Mouse (Mus musculus) large intestine, adult 2 months (tissue): ENCODE measurements around the gene Rbpj. TPM values are rescaled to one million over a fixed set of nuclear protein-coding genes. Genes with fewer than 3 reads are reported as not detected.

Source experiments
- DNase-seq: peaks from one replicate; pipeline ENCODE4 v3.0.0-alpha.2; 2012; ENCODE audit warnings: low read depth, low spot score
- WGBS: fragments of 180-500 bp; shearing (Covaris S2); methylation state at CpG from one replicate; pipeline ENCODE4 v1.1.7; 2018; 5-methylcytosine and 5-hydroxymethylcytosine counted together
- polyA plus RNA-seq: library from polyadenylated mRNA; depleted of rRNA; stranded (reverse); fragments of >200 nt; gene quantifications from 2 replicates; pipeline ENCODE4 v1.2.3, GENCODE M21; 2012

Gene Rbpj
- polyA plus RNA-seq, 1 experiment = 6.5 TPM

DNA sequence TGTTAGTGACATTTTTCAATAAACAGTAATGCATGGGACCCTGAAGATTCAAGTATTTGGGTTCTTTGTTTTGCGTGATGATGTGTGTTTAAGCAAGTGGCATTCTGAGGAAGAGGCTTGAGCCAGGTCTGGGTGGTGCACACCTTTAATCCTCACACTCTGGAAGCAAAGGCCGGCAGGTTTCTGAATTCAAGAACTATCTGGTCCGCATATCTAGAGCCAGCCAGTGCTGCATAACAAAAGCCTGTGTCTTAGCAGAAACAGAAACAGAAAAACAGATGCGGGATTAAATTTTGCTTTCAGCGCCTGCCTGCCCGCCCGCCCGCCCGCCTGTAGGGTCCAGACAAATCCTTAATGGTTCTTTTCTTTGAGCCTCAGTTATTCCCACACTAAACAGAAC lies 1.6 kb downstream of the Rbpj start:
- 87% methylated on average over 9 of the region's 9 CpGs for WGBS

DNA sequence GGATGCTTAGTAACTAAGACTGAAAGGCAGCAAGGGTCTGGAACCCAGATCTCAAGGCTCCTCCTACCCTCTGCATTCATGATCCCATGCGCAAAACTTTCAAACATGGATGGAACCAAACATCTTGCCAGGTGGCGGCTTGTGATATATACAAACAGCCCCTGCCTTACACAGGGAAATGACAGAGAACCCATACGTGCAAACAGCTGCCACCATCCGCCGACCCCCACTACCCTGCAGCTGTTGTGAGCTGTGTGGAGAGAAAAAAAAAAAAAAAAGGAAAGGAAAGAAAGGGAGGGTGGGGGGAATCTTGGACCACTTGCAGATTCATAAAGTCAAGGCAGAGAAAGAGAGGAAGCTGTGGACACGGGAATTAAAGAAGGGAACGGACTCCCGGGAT lies 2.4 kb downstream of the Rbpj start:
- no peak for DNase-seq
- WGBS = 61% methylated on average over 8 of the region's 8 CpGs

More for the DNA sequence above, 1.6 kb downstream of the Rbpj start:
- DNase-seq = no peak

DNA sequence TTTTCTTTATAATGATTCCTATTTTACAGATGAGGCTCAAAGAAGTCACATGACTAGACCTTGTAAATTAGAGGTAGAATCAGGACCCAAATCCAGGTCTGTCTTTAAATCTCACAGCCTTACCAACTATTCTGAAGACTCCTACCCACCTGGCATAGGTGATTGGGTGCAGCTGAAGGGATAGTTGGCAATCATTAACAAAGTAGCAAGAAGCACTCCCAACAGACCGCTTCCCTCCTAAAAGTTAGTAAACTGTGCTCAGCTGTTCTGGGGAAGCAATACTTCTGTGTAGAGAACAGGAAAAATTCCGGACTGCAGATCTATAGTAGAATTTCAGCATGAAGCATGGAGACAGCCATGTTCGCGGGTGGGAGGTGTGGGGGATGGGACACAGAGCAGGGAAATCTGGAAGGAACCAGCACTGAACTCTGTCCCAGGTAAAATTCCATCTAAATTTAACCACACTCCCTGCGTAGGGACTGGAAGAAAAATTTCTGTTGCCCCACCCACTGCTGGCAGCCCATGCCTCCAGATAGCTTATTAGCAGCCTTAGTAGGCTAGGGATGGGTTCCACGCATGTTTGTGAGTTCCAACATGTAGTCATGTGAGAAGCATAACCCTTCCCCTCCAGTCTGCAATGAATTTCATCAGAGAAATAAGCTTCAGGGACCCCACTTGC lies 3.3 kb downstream of the Rbpj start:
- no peak for DNase-seq
- 22% methylated on average over 6 of the region's 6 CpGs for WGBS

DNA sequence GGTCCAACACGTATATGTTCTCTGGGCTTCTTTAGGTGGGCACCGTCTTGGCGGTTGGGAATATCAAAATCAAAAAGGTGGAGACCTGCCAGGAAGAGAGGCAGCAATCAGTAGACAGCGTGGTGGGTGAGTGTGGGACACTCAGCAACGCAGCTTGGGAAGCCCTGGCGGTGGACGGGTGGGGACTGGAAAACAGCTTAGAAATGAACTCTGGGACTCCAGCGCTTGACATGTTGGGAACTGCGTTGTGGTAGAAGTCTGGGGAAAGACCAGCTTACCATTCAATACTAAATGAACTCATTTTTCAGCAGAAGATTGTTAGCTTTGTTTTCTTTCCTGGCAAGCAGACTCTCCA lies 3.8 kb downstream of the Rbpj start:
- DNase-seq = no peak
- 35% methylated on average over 9 of the region's 9 CpGs for WGBS

DNA sequence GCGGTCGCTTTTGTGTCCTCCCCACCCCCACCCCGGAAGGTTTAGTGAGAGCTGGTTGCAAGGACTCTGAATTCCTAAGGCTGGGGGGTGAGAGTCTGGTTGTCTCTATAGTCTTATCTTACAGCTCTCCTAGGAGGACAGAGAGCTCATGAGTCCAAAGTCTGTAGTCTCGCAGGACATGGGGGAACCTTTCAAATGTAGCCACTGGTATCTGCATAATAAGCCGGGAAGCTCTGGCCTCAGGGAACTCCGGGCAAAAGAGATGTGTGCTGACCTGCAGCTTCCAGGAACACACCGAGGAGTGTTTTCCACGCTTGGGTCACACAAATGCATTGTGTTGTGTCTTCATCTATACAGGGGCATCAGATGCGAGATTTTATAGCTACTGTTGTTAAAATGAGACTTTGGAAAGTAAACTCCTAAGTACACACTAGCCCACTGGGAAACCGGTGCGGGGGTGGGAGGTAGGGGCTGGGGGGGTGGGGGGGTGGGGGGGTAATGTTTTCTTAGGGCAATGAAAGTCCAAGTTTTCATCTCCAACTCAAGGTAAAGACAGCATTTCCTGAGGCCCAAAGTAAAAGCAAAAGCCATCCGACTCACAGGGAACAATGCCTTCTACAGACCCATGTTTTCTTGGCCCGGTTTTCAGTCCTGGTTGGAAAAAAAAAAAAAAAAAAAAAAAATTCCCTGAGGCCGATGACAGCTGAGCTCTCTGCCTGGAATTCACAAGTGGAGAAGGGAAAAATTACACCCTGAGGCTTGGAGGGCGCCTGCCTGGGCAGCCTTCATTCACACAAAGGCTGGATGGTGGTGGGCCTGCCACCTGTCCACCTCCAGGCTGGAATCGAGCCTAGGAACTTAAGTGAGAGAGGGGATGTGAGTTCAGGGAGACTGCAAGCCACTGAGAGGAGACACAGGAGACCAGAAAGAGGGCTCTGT lies 4.5 kb downstream of the Rbpj start:
- DNase-seq = no peak
- WGBS = 21% methylated on average over 16 of the region's 16 CpGs

DNA sequence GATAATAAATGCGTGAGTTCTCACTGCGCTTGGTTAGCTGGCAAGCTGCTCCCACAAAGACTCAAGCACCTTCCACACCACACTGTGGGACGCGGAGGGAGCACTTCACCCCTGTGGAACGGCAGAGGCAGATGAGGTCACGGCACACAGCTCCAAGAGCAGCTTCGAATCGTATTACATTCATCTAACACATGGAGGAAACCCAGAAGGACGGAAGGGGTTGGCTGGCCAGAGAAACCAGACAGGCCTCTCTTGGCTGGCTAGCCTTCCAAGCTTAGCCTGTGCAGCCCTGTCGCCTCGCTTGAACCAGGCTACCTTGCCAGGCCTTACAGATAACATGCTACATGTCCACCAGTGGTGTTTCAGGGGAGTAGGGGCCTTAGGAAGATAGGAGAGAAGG lies 6.5 kb downstream of the Rbpj start:
- 84% methylated on average over 11 of the region's 11 CpGs for WGBS
- DNase-seq = no peak

DNA sequence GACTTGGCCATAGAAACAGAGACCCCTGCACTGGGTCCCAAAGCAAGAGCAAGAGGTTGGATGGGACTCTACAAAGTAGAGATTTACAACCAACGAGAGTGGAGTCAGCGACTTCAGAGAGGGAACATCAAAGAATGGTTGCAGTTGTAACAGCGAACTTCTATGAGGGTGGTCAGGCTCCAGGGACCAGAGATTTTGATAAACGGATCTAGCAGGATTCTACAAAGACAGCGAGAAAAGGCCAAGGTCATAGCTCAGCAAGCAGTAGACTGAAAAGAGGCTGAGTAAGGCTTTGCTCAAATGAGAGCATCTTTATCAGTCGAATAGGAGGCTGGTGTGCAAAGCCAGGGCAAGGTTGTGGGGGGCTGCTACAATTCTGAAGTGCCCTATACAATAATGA lies 13.2 kb downstream of the Rbpj start:
- WGBS = 74% methylated on average over 6 of the region's 6 CpGs
- no peak for DNase-seq

DNA sequence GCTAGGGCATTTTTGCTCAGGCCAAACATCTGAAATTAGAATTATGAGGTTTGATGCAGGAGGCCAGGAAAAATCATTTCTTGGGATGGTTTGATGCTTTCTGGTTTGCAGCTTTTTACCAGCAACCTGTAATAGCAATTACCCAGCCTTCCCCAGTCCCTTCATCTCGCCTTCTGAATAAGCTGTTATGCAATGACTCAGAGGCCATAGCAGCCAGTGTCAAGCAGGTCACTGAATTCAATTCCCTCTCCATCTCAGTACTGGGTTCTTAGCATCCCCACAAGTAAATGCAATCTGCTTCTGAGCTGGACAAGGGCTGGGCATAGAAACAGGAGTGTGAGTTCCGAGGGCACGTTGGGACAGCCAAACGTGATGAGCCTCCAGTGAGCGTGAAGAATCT lies 13.9 kb downstream of the Rbpj start:
- no peak for DNase-seq
- 54% methylated on average over 5 of the region's 5 CpGs for WGBS

DNA sequence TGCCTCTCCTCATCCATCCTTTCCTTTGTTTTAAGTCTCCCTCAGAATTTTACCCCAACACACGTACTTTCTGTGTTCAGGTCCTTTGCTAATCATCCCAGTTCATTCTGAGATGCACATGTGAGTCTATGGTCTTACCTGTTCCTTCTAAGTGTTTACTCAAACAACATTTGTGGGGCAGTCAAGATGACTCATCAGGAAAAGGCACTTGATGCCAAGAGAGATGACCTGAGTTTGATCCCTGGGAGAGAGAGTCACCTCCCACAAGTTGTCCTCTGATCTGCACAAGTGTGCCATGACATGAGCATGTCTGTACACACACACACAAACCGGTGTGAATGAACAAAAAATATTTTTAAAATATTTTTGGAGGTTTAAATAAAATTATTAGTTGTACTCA lies 15.1 kb downstream of the Rbpj start:
- DNase-seq = no peak
- 53% methylated on average over 2 of the region's 2 CpGs for WGBS

DNA sequence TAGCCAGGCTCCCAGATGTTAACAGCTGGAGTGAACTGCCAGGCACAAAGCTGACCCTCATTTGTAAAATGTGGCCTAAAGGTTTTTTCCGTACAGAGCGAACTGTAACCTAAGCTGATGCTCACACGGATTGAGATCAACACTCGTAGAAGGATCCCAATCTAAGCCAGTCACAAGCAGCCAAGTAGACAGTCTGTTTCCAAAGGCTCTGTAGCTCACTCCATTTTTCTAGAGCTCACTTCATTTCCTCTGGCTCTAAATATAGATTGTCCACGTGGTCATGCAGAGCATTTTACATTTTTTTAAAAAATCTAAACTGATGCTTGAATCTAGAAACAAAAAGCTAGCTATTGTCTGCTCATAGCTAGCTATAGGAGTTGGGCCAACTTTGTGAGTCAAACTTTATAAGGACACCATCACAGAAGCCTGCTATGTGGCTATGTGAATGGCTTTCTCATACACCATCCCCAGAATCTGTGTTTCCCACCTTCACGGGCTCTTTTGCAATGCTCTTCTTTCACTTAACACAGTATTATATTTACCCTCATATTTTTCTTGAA lies 19.2 kb downstream of the Rbpj start:
- 68% methylated on average over 6 of the region's 6 CpGs for WGBS
- no peak for DNase-seq

DNA sequence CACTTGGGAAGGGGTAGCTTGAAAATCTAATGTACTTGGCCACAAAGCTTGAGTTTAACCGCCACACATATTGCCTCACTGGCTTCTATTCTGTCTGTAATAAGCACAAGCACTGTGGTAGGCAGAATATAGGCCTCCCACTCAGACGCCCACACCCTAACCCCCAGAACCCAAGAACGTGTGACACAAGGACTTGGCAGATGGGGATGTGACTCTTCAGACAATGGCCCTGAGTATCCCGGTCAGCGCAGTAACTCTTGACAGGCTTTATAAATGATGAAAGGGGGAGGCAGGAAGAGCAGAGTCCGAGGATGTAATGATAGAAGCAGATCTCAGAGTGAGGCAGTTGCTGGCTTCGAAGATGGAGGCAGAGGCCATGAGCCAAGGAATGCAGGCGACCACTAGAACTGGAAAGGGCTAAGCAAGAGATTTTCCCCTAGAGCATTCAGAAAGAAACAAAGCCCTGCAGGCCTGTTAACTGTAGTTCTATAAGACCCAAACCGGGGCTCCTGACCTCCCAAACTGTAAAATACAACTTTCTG lies 20.1 kb downstream of the Rbpj start:
- WGBS = 76% methylated on average over 9 of the region's 9 CpGs
- no peak for DNase-seq

DNA sequence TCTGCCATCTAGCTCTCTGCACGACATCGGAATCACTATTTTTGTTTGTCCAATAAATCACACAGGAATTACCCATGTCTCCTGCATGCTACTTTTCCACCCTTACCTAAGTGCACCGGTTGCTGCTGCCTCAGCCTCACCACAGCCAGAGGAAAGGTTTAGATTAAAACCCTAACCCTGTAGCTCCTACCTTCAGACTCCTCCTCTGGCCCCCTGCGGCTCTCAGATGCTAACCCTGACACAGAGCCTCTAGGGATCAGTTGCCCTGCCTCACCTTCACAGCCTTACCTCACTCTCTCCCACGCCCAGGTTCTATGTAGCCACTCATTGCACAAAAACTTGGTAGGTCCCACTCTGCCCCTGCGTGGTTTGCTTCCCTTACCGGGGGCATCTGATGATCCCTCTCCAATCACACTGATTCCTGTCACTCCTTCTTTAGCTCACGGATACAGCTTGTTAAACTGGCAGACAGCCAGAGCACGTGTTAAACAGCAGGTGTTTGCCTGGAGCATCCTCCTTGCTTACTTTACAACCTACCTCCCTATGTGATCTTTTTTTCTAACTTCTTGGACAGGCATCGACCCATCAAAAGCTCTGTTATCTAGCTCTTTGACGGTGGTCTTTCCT lies 21.1 kb downstream of the Rbpj start:
- WGBS = 28% methylated on average over 11 of the region's 11 CpGs
- DNase-seq = no peak

DNA sequence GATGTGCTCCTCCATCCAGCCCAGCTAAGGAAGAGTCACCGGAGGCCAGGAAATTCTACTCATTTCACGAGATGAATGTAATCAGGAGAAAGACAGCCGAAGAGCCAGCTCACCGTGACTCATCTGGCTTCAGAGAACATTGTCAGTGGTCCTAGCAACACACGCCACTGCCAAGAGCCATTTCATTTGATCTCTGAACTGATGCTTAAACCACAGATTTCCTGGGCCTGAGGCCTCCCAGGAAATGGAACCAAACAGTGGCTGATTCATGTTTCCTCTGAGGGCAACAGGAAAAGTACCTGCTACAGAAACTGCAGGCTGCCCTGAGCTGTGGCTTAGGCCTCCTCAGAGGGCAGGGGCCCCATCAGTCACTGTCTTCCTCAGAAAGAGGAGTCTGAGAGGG lies 24.7 kb downstream of the Rbpj start:
- DNase-seq = no peak
- 40% methylated on average over 5 of the region's 5 CpGs for WGBS

DNA sequence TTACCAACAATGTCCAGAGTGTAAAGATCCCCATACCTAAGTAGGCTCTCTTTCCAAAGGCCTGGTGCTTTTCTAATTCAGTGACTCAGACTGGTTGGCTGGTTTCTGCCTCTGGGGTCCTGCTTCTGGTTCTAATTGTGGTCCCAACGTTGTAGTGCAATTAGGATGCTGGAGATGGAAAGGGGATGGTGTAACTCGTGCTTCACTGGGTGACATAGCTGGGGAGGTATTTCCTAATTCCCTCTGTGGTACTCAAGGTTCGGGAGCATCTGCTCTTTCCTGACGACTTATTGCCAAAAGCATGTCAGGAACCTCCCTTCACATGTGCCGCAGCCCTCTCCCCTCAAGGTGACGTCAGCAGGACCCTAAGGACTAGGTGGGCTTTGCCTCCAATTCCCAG lies 27.8 kb downstream of the Rbpj start:
- DNase-seq = no peak
- WGBS = 65% methylated on average over 6 of the region's 6 CpGs

DNA sequence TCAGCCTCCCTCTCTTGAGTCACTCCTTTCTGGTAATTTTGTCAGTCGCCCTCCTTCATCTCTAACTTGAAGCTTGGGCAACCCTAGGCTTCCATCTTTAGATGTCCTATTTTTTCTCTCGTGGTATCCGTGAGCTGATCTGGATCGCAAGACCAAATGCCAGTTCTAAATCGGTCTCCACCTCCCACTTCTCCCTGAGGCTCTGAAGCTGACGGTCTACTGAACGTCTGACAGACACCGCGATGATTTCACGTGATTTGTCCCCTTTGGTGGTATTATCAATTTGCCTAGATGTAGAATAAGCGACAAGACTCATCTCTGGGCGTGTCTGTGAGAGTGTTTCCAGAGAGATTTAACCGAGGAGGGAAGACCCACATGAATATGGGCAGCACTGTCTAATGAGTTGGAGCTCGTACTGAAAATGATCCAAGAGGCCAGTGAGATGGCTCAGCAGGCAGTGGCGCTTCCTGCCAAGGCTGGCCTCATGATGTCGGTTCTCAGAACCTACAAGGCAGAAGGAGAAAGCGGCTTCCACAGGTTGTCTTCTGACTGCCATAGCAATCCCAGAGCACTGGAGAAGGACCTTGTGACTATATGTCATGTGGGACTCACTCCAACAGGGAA lies 28.7 kb downstream of the Rbpj start:
- no peak for DNase-seq
- 89% methylated on average over 17 of the region's 17 CpGs for WGBS

DNA sequence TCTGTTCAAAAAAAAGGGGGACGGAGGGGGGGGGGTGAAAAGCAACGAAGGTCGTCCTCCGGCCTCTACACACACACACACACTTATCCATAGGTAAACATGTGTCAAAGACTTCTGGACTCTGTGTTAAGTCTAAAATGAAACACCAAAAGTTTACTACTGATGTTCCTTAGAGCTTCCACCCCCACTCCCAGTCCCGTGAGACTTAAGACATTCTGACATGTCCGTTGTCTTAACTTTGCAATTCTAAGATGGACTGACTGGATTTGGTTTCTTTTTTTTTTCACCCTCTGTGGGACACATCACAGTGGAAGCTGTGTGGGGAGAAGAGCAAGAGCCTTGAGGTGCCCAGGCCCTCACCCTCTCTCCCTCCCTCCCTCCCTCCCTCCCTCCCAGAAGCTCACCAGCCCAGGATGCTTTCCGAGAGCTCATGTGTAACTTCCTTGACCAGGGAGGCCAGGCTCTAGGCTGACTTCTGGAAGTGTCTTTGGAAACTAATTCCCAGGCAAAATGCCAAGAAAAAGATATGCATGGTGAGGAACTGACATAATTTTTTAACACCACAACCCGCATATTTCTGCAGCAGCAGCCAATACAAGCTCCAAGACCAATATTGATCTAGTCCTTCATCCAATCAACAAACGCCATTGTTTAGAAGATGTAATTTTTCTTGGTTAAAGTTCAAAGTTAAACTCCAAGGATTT lies 31.0 kb downstream of the Rbpj start:
- 41% methylated on average over 9 of the region's 9 CpGs for WGBS

DNA sequence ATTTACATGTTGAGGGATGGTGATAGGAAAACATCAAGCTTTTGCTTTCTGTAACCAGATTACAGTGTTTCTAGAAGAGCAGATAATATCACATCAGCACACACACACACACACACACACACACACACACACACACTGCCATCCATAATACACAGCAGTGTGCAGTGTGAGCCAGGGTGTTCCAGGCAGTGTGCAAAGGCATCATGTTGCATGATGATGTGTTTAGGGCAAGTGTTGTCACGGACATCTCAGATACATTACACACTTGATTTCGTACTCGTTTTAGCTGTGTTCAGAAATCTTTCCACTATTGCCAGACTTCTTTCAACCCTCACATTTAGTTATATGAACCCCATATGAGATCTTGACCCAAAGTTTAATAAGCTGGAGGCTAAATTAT lies 33.6 kb downstream of the Rbpj start:
- 80% methylated on average over 3 of the region's 3 CpGs for WGBS
- DNase-seq = no peak

More for the DNA sequence above, 31.0 kb downstream of the Rbpj start:
- no peak for DNase-seq

DNA sequence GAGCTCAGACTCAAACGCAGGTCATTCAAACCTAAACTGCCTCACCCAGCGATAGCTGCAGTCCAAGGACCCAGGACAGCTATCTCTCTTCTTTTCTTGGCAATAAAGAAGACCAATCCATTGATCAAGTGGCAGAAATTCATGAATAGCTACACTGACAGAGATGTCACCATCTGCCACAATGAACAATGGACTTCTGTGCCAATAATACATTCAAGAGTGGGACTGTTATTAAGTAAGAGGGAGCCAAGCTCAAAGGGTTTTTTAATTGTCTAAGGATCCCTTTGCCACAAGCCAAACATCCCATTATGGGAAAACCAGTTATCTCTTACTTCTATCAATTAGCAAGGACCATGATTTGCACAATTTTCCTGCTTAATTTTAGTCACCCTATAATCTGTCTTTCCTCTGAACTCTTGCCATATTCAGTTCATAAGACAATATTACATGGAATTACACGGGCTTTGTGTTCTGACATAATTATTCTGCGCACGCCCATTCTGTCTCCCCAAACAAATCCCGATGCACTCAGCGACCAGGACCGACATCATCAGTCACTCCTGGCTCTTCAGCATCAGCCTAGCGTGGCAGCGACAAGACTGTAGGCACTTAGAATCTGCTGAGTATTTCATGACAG lies 34.7 kb downstream of the Rbpj start:
- WGBS = 81% methylated on average over 10 of the region's 10 CpGs
- DNase-seq = no peak

DNA sequence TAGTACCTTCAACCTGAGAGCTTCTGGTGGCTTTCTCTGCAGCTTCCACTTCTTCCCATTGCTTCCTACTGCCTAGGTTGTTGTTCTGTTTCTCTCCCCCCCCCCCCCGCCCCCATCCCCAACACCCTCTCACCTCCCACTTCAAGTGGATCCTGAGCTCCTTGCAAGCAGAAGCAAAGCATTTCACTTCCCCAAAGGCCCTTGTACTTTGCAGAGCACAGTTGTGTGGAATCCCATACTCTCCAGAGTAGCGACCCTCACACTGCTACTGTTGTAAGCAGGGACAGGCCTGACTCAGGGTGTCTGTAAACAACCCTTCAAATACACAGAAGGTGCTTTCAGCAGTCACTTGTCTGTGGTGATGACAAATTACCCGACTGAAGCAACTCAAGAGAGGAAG lies 37.3 kb downstream of the Rbpj start:
- 56% methylated on average over 3 of the region's 3 CpGs for WGBS
- no peak for DNase-seq
